Mouse (Mus musculus): ENCODE measurements around the gene Mib2. TPM values are rescaled to one million over a fixed set of nuclear protein-coding genes. Genes with fewer than 3 reads are reported as not detected.
A peak's percentile ranks its signal among the peaks of the same experiment; 100 is the strongest.

Mib2 gene
- polyA plus RNA-seq, 1 experiment from 2014 or later, result 37.2 TPM

DNA sequence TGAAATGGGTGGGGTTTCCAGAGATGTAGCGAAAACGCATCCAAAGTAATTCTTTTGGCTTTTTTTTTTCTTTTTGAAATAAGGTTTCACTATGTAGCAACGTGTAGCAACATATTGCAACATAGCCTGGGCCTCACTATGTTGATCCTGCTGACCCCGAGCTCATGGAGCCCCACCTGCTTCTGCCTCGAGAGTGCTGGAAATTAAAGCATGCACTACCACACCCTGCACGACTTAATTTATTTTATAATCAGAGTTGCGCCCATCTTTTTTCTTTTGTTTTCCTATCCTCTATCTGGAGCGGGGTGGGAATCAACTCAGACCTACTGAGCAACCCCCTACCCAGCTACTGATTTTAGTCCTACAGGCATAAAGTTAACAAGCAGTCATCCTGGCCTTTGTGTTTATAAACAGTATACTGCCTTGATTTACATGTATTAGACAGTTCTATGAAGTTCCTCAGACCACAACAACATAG is 639 bp upstream of the Mib2 start:
- H3K27ac ChIP-seq, result no peak overlapping the region
- peak; percentile 29; the same call in 1 of the 2 replicates for ATAC-seq (ENCODE audit: insufficient number of reproducible peaks, insufficient read depth, low FRiP score, low TSS enrichment, low read depth)

GRCm38 (mm10) chr4:155666903-155667302 is 2.1 kb downstream of the Mib2 start:
- no peaks in the 10 kb centered on the region for H3K27me3 ChIP-seq
- no peak overlapping the region for H3K27ac ChIP-seq
- peaks cover 6% of the 10 kb centered on the region for H3K4me1 ChIP-seq (replicated peaks)
- H3K4me2 ChIP-seq, result no peak overlapping the region
- H3K9ac ChIP-seq (replicated peaks), result no peak overlapping the region
- no peak for ATAC-seq (ENCODE audit: insufficient number of reproducible peaks, insufficient read depth, low FRiP score, low TSS enrichment, low read depth)
- no peak overlapping the region for H3K4me3 ChIP-seq (replicated peaks)
- no peaks in the 10 kb centered on the region for H3K9me3 ChIP-seq
- H3K36me3 ChIP-seq, result peaks cover 34% of the 10 kb centered on the region

More for the DNA sequence above, 639 bp upstream of the Mib2 start:
- H3K4me2 ChIP-seq, result peak overlapping the region; percentile 92
- no peaks in the 10 kb centered on the region for H3K27me3 ChIP-seq
- peaks cover 17% of the 10 kb centered on the region; the same call in 1 of the 2 replicates for H3K36me3 ChIP-seq
- H3K4me3 ChIP-seq (replicated peaks), result peak overlapping the region; percentile 81
- H3K9ac ChIP-seq (replicated peaks), result no peak overlapping the region
- H3K9me3 ChIP-seq, result no peaks in the 10 kb centered on the region
- H3K4me1 ChIP-seq (replicated peaks), result peaks cover 6% of the 10 kb centered on the region
- 2% methylated on average over 8 of the region's 8 CpGs for WGBS

GRCm38 (mm10) chr4:155660641-155661040 is 8.4 kb downstream of the Mib2 start:
- Histone ChIP-seq H3K9ac (replicated peaks) (no peak overlapping the region), H3K27me3 (peaks cover 16% of the 10 kb centered on the region), H3K36me3 (peaks cover 77% of the 10 kb centered on the region), H3K27ac (no peak overlapping the region), H3K4me2 (no peak overlapping the region), H3K4me1 (replicated peaks) (no peaks in the 10 kb centered on the region), H3K4me3 (replicated peaks) (no peak overlapping the region), H3K9me3 (no peaks in the 10 kb centered on the region)
- WGBS, result 90% methylated on average over 12 of the region's 12 CpGs
- no peak for ATAC-seq (ENCODE audit: insufficient number of reproducible peaks, insufficient read depth, low FRiP score, low TSS enrichment, low read depth)

DNA sequence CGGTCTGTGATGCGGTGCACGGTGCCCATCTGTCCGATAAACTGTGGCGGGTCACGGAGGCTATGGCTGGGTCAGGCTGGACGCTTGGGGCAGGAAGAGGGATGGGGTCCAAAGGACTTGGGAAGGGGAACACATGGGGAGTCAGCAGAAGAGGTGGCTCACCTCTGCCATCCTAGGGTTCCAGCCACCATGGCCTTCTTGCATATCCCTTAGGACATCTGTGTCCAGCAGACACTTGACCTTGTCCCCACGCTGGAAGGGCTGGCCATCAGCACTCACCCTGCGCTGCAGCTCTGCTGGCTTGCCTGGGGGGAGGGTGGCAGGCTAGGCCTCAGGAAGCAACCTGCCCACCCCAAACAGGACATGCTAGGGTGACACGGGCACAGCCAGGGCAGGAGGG is 10.0 kb downstream of the Mib2 start:
- no peak for ATAC-seq (ENCODE audit: insufficient number of reproducible peaks, insufficient read depth, low FRiP score, low TSS enrichment, low read depth)

DNA sequence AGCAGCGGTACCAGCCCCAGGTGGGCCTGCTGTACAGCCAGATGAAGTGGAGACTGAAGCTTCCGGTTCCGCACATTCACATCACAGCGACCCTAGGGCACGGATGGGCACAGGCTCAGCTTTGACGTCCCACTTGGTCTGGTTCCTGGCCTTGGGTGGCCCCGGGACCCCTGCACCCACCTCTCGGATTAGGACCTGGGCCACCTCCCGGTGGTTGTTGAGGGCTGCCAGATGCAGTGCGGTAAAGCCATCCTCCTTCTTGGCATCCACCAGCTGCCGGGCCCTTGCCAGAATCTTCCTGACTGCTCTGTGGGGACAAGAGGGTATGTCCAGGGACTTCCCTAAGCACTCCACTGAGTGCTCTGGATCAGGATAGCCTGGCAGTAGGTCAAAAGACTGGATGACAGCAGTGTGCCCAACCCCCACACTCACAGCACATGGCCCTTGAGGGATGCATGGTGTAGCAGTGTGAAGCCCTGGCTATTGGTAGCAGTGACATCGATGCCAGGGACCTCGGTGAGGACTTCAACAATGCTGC is 12.7 kb downstream of the Mib2 start:
- Histone ChIP-seq H3K36me3 (peaks cover 55% of the 10 kb centered on the region), H3K27ac (no peak overlapping the region), H3K9ac (replicated peaks) (0 out of 2 replicates have a peak overlapping the region, but pooled peaks have one; percentile 6), H3K27me3 (peaks cover 60% of the 10 kb centered on the region), H3K4me3 (replicated peaks) (no peak overlapping the region), H3K9me3 (no peaks in the 10 kb centered on the region), H3K4me2 (no peak overlapping the region), H3K4me1 (replicated peaks) (peaks cover 36% of the 10 kb centered on the region)
- no peak for ATAC-seq (ENCODE audit: insufficient number of reproducible peaks, insufficient read depth, low FRiP score, low TSS enrichment, low read depth)
- 92% methylated on average over 13 of the region's 13 CpGs for WGBS

More for the DNA sequence above, 10.0 kb downstream of the Mib2 start:
- Histone ChIP-seq H3K9me3 (no peaks in the 10 kb centered on the region), H3K4me3 (replicated peaks) (no peak overlapping the region), H3K36me3 (peaks cover 60% of the 10 kb centered on the region), H3K27ac (no peak overlapping the region), H3K4me1 (replicated peaks) (peaks cover 16% of the 10 kb centered on the region), H3K4me2 (no peak overlapping the region), H3K9ac (replicated peaks) (no peak overlapping the region), H3K27me3 (peaks cover 33% of the 10 kb centered on the region)
- WGBS, result 90% methylated on average over 10 of the region's 10 CpGs

GRCm38 (mm10) chr4:155654456-155655298 is 14.3 kb downstream of the Mib2 start:
- Histone ChIP-seq H3K27ac (no peak overlapping the region), H3K27me3 (peaks cover 68% of the 10 kb centered on the region), H3K36me3 (peaks cover 60% of the 10 kb centered on the region), H3K4me2 (peak overlapping the region; percentile 93), H3K4me3 (replicated peaks) (peak overlapping the region; percentile 50), H3K4me1 (replicated peaks) (peaks cover 36% of the 10 kb centered on the region), H3K9me3 (no peaks in the 10 kb centered on the region), H3K9ac (replicated peaks) (peak overlapping the region; percentile 72)
- peak; percentile 32 for ATAC-seq (ENCODE audit: insufficient number of reproducible peaks, insufficient read depth, low FRiP score, low TSS enrichment, low read depth)
- 1% methylated on average over 52 of the region's 52 CpGs for WGBS

GRCm38 (mm10) chr4:155654183-155654455 is 14.9 kb downstream of the Mib2 start:
- WGBS, result under 1% methylated on average over 6 of the region's 6 CpGs
- Histone ChIP-seq H3K4me2 (peak overlapping the region; percentile 93), H3K9me3 (no peaks in the 10 kb centered on the region), H3K4me3 (replicated peaks) (peak overlapping the region; percentile 50), H3K4me1 (replicated peaks) (peaks cover 36% of the 10 kb centered on the region), H3K27me3 (peaks cover 68% of the 10 kb centered on the region), H3K36me3 (peaks cover 60% of the 10 kb centered on the region), H3K27ac (no peak overlapping the region), H3K9ac (replicated peaks) (peak overlapping the region; percentile 72; the same call in 1 of the 2 replicates)
- ATAC-seq (ENCODE audit: insufficient number of reproducible peaks, insufficient read depth, low FRiP score, low TSS enrichment, low read depth), result no peak

GRCm38 (mm10) chr4:155653451-155654182 is 15.4 kb downstream of the Mib2 start:
- H3K9ac ChIP-seq (replicated peaks), result peak overlapping the region; percentile 72
- H3K27ac ChIP-seq, result no peak overlapping the region
- peaks cover 60% of the 10 kb centered on the region for H3K36me3 ChIP-seq
- peak overlapping the region; percentile 50 for H3K4me3 ChIP-seq (replicated peaks)
- H3K4me2 ChIP-seq, result peak overlapping the region; percentile 93
- H3K4me1 ChIP-seq (replicated peaks), result peaks cover 36% of the 10 kb centered on the region
- H3K27me3 ChIP-seq, result peaks cover 68% of the 10 kb centered on the region
- 1% methylated on average over 31 of the region's 31 CpGs for WGBS
- 0 out of 2 replicates have a peak, but pooled peaks have one; percentile 10 for ATAC-seq (ENCODE audit: insufficient number of reproducible peaks, insufficient read depth, low FRiP score, low TSS enrichment, low read depth)
- no peaks in the 10 kb centered on the region for H3K9me3 ChIP-seq

DNA sequence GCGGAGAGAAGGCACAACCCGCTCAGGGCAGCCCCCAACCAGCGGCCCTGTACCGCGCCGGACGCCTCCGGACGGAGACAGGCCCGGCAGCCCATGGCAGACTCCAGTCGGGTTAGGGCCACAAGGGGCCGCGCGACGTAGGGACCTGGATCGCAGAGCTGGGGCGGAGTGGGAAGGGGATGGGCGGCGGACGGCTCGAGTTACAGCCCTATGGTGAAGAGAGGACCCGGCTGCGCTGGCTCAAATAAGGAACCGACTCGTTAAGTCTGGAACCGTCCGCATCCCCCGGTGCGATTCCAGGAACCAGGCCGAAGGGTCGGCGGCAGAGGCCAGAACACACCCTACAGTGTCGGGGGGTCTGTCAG is 15.9 kb downstream of the Mib2 start, which contains the start of gene Mmp23:
Gene Mmp23, minus strand, starts transcription at position 299 of the 365 bp plus-strand sequence.
- peak within 1 kb of the TSS; percentile 93 for H3K4me2 ChIP-seq
- peak within 1 kb of the TSS; percentile 50 for H3K4me3 ChIP-seq (replicated peaks)
- under 1% methylated on average over 33 of the region's 33 CpGs for WGBS
- no peak within 1 kb of the TSS for H3K27ac ChIP-seq
- peaks cover 61% of the 10 kb centered on the region for H3K36me3 ChIP-seq
- H3K27me3 ChIP-seq, result peaks cover 68% of the 10 kb centered on the region
- H3K4me1 ChIP-seq (replicated peaks), result peaks cover 36% of the 10 kb centered on the region
- H3K9me3 ChIP-seq, result no peaks in the 10 kb centered on the region
- 0 out of 2 replicates have a peak, but pooled peaks have one; percentile 39 for ATAC-seq (ENCODE audit: insufficient number of reproducible peaks, insufficient read depth, low FRiP score, low TSS enrichment, low read depth)
- H3K9ac ChIP-seq (replicated peaks), result peak within 1 kb of the TSS; percentile 72

GRCm38 (mm10) chr4:155652283-155653085 is 16.5 kb downstream of the Mib2 start:
- 16% methylated on average over 36 of the region's 36 CpGs for WGBS
- 0 out of 2 replicates have a peak, but pooled peaks have one; percentile 1 for ATAC-seq (ENCODE audit: insufficient number of reproducible peaks, insufficient read depth, low FRiP score, low TSS enrichment, low read depth)
- Histone ChIP-seq H3K4me3 (replicated peaks) (peak overlapping the region; percentile 50), H3K27ac (no peak overlapping the region), H3K4me1 (replicated peaks) (peaks cover 36% of the 10 kb centered on the region), H3K9ac (replicated peaks) (peak overlapping the region; percentile 72), H3K36me3 (peaks cover 61% of the 10 kb centered on the region), H3K4me2 (peak overlapping the region; percentile 93), H3K27me3 (peaks cover 68% of the 10 kb centered on the region), H3K9me3 (no peaks in the 10 kb centered on the region)

All from limb, embryonic 12.5 days (tissue).